Mouse (Mus musculus) c-Kit-positive CD71-negative TER-119-negative erythroid progenitor cells, embryonic 14.5 days (primary cell): ENCODE results near the gene Cyp2s1.

Experiments
- DNase-seq: peaks from one replicate; pipeline ENCODE4 v3.0.0-alpha.2; 2013; ENCODE audit warnings: low read depth

Gene Cyp2s1

DNA sequence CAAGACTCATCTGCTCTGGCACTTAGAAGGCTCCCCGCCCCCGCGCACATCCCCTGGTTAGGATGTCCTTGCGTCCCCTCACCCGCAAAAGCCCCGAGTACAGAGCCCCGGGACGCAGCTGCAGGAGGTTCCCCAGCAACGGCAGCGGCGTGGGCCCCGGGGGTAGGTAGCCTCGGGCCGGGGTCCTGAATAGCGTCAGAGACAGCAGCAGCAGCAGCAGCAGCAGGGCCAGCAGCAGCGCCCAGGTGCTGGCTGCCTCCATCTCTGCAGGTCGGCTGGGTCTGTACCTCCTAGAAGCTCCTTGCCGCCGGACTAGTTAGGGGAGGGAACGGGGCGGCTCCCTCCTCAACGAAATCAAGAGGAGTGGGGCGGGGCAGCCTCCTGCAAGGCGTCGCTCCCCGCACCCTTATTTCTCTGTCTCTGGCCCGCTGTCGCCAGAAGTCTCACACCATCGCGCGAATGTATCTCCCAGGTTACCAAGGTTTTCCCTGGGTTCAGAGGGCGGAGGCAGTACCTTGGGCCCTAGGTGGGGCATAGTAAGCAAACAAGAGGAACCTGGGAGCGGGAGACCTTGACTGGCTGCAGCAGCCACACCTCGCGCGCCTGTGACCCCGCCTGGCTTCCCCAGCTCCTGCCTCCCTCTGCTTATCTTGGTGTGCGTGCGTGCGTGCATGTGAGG, at the start of gene Cyp2s1:
Gene Cyp2s1, minus strand, starts transcription at position 673 of the 679 bp plus-strand sequence.
- no peak for DNase-seq

- DNase-seq, result no peak
These were observed 48.1 kb upstream of the Cyp2s1 start for GRCm38 (mm10) chr7:25864861-25865260.

GRCm38 (mm10) chr7:25863756-25864155, 47.0 kb upstream of the Cyp2s1 start:
- DNase-seq, result no peak

- DNase-seq, result no peak
These were observed 45.7 kb upstream of the Cyp2s1 start for GRCm38 (mm10) chr7:25862365-25862764.

DNA sequence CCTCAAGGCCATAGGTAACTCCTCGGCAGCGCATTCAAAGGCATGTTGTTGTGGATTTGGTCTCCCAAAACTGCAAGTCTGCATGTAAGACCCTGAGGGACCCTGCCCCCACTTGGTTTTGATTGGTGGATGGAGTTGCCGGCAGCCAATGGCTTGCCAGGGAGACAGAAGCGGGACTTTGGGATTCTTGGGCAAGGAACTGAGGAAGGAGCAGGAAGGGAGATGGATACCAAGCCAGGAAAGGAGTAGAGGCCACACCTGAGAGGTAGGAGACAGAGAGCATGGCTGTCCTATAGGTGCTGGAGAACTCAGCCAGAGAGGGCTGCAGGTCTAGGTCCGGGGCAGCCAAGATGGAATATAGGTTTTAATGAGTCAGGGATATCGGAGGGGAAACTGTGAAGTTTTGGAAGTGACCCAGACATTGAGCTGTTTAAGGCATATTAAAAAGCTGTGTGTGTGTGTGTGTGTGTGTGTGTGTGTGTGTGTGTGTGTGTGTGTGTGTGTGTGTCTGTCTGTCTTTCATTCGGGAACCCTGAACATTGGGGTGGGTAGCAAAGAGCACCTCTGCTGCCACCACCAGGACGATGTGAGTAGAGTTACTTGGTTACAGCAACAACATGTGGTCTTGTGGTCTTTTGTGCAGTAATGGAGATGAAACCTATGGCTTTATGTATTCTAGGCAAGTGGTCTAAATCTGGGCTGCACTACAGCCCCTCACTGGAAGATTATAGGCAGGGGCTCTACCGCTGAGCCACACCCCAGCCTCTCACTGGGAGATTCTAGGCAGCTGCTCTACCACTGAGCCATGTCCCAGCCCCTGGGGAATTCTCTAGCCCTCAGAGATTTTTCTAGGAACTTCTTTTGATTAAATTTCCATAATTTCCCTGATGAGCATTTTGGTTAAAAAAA, 43.5 kb upstream of the Cyp2s1 start:
- peak; percentile 8 for DNase-seq

DNA sequence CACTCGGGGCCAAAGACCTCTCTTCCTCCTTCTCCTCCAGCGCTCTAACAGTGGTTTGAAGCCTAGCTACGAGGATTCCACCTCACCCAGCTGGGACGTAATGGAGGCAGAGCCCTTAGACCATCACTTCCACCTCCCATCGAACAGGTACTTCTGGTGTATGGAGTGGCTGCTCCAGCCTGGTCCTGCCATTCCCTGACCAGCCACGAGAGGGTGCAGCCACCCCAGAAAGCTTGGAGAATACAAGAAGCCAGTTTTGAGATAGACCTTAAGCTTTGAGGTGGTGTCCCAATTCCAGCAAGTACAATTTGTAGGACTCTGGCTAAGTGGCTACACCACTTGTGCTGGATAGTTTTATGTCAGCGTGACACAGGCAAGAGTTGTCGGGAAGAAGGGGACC, 38.4 kb upstream of the Cyp2s1 start:
- DNase-seq, result peak; percentile 29

DNA sequence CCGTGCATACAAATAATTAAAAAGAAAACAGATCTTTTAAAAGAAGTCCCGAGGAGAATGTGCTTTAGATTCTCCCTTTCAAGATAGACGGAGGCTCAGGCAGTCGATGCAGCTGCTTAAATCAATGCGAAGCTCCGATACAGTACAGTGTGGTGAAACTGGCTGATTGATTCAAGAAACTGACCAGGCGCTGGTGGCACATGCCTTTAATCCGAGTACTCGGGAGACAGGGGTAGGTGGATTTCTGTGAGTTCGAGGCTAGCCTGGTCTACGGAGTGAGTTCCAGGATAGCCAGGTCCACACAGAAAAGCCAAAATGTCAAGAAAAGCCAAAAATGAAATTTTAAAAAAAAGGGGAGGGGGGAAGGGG, 31.7 kb upstream of the Cyp2s1 start:
- no peak for DNase-seq

- peak; percentile 87 for DNase-seq
These were observed 31.2 kb upstream of the Cyp2s1 start for GRCm38 (mm10) chr7:25847722-25848443.

- no peak for DNase-seq
These were observed 28.2 kb upstream of the Cyp2s1 start for GRCm38 (mm10) chr7:25844885-25845284.

GRCm38 (mm10) chr7:25844423-25844822, 27.7 kb upstream of the Cyp2s1 start:
- DNase-seq, result no peak

GRCm38 (mm10) chr7:25843492-25843891, 26.8 kb upstream of the Cyp2s1 start:
- no peak for DNase-seq

DNA sequence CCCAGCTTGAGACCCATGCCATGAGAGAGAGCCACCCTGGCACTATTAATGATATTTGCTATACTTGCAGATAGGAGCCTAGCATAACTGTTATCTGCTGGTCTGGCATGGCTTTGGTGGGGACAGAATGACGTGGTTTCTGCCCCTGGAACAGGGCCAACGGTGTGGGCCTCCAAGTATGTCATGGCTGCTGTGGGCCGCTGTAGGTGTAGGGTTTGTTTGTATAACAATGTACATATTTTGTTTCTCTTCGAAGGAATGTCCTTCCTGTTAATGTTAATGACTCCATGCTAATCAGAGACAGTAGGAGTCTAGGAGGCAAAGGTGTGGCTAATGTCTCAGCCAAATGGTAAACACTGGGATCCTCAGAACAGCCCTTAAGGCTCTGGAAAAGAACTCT, 24.2 kb upstream of the Cyp2s1 start:
- no peak for DNase-seq

DNA sequence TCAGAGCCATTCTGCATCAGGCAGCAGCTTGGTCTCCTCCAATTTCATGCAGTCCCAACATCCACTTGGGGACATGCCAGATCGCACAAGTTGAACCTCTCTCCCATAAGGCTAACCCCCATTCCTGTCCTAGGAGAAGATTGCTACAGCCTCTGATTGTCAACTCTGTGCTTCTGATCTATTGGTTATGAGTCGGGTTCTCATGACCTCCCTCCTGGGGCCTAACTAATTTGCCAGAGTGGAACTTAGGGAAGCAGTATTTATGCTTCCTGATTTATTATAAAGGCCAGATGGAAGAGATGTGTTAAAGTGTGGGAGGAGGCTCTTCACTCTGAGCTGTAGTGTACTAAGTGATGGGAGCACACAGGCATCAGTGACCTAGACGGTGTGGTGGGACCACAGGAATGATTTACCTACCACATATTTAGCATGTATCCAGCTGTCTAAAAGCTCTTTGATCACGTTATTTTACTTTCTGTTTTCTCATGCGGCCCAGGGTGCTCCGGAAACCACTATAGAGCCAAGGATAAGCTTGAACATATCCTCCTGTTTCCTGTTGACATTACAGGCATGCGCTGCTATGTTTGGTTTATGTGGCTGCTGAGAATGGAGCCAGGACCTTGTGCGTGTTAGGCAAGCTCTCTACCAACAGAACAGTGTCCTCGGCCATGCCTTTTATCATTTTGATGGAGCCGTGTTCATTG, 18.6 kb upstream of the Cyp2s1 start:
- no peak for DNase-seq

- no peak for DNase-seq
These were observed 15.1 kb upstream of the Cyp2s1 start for GRCm38 (mm10) chr7:25831557-25832530.

DNA sequence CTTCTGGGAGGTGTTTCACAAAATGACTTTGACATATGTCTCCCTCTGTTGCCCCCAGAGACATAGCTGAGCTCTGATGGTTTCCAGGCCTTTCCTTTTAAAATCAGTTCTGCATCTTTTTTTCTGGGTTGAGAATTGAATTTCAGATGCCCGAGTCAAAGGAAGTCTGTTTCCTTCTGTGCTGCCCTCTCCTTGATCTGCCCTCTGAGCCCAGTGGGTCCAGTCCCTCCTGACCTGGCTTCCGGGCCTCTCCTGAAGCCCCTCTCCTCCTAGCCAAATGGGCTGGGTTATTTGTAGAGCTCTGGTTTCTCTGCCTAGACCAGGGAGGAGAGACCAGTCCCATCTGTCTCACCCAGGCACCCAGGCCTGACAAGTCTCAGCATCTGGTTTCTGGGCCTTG, 13.5 kb upstream of the Cyp2s1 start:
- no peak for DNase-seq

GRCm38 (mm10) chr7:25827199-25827598, 10.5 kb upstream of the Cyp2s1 start:
- no peak for DNase-seq

DNA sequence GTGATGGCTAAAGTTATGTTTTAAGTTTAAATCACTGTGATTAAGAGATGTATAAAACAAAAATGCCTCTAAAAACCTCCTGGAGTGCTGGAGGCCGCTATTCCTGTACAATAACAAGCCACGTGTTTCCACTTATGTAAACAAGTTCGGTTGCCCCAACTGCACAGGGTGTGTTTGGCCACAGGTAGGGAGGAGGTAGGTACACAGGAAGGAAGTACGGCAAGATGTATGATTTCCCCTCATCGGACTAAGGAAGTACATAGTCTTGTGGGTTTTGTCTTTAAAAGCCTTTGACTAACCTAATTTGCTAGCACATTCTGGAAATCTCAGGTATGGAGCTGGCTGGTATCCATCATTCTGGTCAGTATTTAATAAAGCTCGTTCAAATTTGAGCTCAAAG, 9.3 kb upstream of the Cyp2s1 start:
- DNase-seq, result no peak

GRCm38 (mm10) chr7:25825043-25825442, 8.3 kb upstream of the Cyp2s1 start:
- DNase-seq, result no peak

DNA sequence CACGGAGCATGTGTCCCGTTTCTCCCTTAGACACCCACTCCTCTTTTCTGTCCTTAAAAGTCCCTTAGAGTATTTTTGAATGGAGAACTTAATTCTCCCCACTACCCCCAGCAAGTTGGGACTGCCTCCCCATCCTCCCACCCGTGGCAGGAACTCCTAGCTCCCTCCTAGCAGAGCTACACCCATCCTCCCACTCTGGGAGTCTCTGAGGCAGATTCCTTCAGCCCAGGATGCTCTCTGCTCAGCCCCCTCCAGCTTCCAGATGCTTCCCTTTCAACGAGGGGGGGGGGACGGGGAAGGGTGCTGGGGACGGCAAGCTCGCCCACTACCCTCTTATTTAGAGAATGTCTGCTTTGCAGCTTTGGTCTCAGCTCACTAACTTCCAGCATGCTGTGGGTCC, 1.1 kb downstream of the Cyp2s1 start:
- DNase-seq, result no peak

GRCm38 (mm10) chr7:25814711-25815110, 2.0 kb downstream of the Cyp2s1 start:
- no peak for DNase-seq

GRCm38 (mm10) chr7:25812195-25812594, 4.5 kb downstream of the Cyp2s1 start:
- no peak for DNase-seq
